Mouse (Mus musculus): Measurements from ENCODE around the gene Hoxa11.

Hoxa11 gene

GRCm38 (mm10) chr6:52265306-52265912 lies 19.8 kb upstream of the Hoxa11 start:
- DNase-seq: no peak

DNA sequence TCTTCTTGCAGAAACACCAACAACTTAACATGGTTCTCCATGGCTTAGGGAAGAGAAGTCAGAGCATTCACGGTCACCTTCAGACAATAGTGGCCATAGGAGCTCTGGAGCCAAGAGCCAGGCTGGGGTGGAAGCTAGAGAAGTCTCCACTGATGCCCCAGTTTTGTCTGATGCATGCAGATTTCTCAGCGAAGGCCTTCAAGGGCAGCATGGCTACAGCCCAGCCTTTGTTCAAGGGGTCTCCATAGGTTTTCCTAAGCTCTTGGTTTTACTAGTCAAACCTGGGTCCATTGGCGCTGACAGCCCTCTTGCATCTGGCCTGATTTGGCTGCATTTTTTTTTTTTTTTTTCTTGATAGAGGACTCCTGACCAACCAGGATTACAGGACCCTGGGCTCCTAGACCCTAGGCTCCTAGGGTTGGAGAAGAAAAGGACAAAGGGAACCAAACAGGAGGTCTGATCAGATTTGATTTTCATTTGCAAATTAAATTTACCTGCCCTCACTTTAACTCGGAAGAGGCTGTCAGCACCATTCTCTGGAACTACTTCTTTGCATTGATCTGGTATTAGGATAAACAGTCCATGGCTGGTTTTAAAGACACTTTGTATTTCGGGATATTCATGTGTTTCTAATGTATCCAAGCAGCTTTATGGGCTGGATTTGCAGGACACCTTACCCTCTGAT lies 18.6 kb upstream of the Hoxa11 start:
- no peak for DNase-seq

DNA sequence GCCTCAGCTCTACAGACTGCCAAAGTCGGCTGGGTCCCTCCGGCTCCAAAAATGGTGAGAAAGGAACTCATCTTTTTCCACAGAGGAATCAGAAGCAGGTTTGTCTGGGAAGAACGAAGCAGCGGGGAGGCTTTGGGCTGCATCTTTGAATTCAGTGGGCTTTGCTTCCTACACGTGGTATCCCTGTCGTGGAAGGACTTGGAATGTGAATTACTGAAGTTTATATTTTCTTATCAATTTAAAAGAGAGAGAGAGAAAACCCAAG lies 17.6 kb upstream of the Hoxa11 start:
- DNase-seq: no peak

DNA sequence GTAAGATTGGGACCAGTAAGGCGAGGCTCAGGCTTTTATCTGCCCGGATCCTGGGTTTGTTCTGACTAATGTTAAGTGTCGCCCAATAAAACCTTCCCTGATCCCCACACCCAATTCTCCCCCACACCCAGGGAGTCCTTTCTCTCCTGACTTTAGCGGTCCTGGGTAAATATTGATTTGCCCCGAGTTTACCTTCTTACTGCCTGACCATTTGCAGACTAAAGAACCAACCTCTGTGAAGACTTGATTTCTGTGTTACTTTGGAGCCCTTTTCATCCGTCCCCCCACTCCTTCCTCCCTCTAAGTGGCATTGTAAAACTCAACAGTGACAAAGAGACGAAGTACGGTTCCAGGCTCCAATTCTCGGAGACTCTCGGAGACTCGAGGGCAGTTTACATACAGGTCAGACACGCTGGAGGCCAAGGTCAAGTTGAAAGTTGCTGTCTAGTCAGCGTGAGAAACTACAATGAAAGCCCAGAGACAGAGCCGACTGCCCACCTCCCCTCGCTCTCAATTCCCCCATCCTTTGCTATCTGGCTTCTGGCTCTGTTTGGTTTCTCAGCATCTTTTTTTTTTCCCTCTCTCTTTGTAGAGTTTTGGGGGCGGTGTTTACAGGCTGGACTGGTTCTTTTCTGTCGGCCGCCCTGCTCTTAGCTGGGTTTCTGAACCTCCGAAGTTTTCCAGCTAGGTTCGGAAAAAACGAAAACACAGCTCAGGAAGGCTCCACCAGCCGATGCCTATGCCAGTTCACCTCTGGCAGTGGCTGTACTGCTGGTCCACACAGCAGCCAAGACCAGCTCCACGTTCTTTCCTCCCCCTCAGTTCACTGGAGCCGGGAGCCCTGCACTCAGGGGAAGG lies 17.1 kb upstream of the Hoxa11 start:
- no peak for DNase-seq

- no peak for DNase-seq
Measured at GRCm38 (mm10) chr6:52261751-52262462, 16.3 kb upstream of the Hoxa11 start.

- DNase-seq: no peak
Measured at GRCm38 (mm10) chr6:52260654-52261575, 15.3 kb upstream of the Hoxa11 start, which contains the start of gene Hoxa13. Gene Hoxa13 (minus strand): TSS chr6:52260880.

DNA sequence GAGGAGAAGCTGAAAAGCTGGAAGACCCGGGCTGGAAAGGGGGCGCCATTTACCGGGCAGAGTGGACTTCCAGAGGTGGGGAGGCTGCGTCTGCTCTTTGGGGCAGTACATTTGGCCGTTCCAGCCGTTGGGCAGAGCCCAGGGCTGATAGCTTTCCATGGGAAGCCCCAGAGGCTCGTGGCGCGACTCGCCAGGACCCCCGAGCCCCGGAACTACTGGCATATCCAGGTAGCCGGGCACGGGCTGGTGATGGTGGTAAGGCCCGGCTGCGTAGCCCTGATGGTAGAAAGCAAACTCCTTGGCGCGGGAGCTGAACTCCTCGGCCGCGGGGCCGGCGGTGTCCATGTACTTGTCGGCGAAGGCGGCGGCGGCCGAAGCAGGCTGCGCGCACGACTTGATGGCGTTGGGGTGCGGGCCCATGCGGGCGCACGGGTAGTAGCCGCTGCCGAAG lies 14.2 kb upstream of the Hoxa11 start:
- DNase-seq: no peak

DNA sequence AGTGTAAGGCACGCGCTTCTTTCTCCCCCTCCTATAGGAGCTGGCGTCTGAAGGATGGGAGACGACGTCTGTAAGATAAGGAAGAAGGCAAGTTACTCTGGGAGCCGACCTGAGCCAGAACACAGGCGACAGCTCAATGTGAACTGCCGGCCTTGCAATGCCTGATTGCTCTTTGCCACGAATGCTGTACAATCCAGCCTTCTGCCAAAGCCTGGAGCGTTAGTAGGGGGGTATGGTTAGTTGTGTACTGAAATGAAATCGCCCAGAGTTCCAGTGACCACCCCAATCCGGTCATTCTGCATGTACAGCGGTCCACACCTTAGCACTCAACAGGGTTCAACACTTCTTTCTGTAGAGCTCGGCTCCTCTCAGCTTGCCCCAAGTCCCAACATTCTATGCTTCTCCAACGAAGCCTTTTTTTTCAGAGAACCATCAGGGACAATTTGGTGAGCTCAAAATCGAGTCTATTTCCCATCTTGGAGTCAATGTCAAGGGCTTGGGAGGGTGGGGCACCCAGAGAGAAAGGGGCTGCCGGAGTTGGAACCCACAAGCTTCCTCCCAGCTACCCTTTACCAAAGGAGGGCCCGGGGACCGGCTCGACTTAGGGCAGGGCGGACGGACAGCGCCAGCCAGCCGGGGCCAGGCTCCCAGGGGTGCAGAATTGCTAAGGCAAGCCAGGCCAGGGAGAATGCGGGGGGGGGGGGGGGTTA lies 13.6 kb upstream of the Hoxa11 start:
- no peak for DNase-seq

GRCm38 (mm10) chr6:52256956-52257355 lies 11.3 kb upstream of the Hoxa11 start:
- peak; percentile 70 to 92 for DNase-seq

DNA sequence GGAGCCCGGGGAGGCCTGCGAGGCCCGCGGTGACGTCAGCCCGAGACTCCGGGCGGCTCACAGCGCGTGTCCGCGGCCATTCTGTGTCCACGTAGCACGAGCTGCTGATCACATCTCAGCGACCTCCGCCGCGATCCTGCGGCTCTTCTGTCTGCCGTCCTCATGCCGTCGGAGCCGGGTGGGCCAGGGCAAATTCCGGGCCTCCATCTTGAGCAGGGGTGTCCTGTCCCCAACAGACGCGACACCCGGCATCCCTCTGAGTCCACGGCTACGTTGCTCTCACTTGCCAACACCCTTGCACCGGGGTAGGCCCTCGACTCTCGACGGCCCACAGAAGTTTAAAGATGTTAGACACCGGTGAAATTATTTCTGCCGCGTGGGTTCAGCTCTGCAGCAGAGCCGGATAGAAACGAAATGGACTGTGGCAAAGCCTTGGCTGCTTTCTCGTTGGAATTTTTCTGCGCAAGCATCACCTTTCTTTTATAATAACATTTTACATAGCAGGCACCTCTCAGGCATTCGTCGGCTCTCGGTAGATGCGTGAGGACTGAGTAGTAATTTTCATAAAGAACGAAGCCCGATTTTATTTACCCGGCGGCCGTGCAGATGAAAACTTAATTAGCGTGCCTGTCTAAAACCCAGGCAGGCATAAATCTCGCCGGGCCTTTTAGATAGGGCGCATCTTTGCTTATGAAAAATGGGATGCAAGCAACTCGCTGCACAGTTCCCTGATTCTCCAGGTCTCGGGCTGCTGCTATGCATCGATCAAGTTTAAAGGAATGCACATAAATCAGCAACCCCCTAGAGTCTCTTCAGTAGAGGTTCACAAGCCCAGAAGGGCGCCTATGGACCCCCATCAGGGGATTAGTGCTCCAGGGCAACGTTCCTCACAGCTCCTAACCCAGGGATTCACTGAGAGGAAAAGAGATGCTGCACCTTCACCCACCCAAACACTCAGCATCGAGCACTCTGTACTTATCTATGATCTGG lies 8.2 kb upstream of the Hoxa11 start:
- no peak for DNase-seq

GRCm38 (mm10) chr6:52252775-52253376 lies 7.3 kb upstream of the Hoxa11 start:
- no peak for DNase-seq

- no peak for DNase-seq
Measured at GRCm38 (mm10) chr6:52252016-52252774, 6.6 kb upstream of the Hoxa11 start.

DNA sequence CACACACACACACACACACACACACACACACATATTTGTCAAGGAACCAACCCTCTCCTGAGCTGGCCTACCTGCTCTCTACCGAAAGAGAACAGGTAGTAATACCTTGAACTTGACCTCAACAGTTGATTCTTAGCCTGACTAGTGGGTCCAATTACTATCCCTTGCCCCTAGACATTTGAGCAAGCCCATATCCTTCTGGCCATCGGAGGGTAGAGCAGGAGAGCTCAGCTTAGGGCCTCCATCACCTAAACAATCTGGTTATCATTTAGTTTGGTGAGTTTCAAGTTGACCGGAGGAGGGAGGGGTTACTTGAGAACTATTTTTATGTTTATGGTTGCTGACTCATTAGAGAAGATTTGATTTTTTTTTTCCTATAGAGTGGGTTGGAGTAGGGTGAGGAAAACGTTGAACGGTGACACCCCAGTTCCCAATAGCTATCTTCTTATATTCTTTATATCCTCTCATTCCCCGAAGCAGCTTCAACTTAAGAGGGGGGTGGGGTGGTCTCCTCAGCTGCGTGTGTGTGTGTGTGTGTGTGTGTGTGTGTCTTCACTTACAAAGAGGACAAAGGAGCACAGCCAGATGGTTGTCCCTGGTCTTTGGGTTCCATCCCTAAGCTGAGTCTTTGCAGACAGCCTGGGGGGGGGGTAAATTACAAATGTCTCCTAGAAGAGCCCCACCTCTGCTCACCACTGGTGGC lies 5.7 kb upstream of the Hoxa11 start:
- DNase-seq: no peak

GRCm38 (mm10) chr6:52249826-52250225 lies 4.2 kb upstream of the Hoxa11 start:
- no peak for DNase-seq

DNA sequence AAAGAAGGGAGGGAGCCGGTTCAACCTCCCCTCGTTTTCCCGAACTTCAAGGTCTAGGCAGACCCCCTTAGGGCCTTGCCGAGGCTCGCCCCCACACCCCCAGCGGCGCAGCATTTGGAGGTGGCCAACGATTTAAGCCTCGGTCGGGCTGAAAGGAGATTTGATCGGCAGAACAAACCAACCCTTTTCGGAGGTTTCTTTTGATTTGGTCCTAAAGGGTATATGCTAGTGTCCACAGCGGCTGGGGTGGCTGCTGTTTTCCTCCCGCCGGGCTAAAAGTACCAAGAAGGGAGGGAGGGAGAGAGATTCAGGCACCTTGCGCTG lies 3.8 kb upstream of the Hoxa11 start:
- no peak for DNase-seq

GRCm38 (mm10) chr6:52248638-52249414 lies 3.2 kb upstream of the Hoxa11 start:
- DNase-seq: no peak

- no peak for DNase-seq
Measured at GRCm38 (mm10) chr6:52247766-52248637, 2.4 kb upstream of the Hoxa11 start.
